Mouse (Mus musculus) layer of hippocampus, postnatal 10 days (tissue): ENCODE measurements around the gene Sowaha. TPM values are rescaled to one million over a fixed set of nuclear protein-coding genes. Genes with fewer than 3 reads are reported as not detected.

Experiments
- DNase-seq, 2 experiments: peaks; one replicate each; pipeline ENCODE4 v3.0.0; 2021; ENCODE audit warnings: low spot score in 2 of 2
- total RNA-seq, 2 experiments: library from RNA; stranded (reverse); gene quantifications; 2 replicates each; pipeline ENCODE4 v1.2.3; 2021

Gene Sowaha
- total RNA-seq, 2 experiments from 2014 or later = 79.9 to 85.1 TPM

DNA sequence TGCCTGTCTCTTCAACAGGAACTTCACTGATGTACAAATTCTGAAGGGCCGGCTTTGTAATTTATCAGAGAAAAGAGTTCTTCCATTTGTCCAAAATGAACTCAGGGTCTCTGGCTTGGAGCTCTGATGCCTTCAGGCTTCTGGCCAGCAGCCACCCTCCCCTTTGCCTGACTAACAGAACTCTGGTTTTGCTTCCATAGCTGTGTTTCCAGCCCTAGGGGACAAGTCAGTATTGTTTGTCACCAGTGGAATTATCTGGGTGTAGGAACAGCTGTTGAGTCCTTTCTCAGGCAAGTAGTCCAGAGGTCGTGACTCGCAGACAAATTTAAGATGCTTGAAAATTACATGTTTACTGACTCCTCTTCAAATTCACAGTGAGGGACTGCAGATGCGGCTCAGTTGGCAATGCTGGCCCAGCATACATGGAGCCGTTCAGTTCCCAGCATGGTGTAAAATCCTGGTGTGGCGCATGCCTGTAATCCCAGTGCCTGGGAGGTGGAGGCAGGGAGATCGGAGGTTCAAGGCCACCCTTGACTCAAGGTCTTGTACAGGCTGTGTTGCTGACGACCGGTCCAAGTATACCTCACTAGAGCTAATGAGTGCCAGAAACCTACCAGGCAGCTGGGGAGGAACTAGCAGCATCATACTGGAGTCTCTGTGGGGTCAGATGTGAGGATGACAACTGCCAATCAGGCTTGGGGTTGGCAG lies 27.2 kb upstream of the Sowaha start:
- DNase-seq = no peak

DNA sequence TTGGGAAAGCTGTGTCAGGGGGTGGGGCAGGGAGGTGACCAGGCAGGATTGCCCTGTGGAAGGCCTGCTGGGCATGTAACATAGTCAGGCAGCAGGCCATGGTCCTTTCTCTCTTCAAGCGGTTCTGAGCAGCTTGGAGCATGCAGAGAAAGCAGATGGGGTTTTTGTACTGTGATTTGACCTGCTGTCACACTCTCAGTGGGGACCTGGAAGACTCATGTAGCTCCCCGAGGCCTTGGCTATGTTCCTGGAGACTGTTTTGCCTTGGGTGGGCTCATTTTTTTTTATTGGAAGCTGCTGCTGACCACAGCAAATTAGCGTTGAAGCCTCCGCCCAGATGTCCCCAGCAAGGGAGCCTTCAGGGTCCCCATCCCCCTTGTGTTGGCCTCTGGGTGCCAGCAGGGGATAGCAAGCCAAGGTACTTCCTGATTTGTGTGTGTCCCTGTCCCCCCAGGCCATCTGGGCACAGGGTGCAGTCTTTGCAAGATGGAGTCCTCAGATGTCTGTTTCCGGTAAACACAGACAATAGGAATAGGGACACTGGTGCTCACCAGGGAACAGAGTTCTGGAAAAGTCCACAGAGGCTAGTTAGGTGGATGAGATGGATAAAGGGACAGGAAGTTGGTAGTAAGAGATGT lies 25.1 kb upstream of the Sowaha start:
- DNase-seq = peak in 1 of 2 experiments; percentile 41

DNA sequence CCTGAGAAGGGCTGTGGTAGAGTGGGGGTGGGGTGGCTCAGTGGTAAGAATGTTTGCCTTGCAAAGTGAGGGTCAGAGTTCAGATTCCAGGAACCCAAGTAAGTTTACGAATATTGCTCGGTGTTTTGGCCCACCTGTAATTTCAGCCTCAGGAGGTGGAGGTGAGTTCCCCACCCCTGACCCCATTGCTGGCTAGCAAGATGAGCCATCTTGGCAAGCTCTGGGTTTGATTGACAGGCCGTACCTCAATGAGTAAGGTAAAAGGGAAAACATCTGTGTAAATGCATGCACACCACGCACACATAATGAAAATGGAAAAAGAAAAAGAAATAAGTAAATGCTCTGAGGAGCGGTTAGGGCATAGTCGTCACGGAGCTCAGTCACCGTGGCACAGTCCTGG lies 24.3 kb upstream of the Sowaha start:
- DNase-seq = no peak

DNA sequence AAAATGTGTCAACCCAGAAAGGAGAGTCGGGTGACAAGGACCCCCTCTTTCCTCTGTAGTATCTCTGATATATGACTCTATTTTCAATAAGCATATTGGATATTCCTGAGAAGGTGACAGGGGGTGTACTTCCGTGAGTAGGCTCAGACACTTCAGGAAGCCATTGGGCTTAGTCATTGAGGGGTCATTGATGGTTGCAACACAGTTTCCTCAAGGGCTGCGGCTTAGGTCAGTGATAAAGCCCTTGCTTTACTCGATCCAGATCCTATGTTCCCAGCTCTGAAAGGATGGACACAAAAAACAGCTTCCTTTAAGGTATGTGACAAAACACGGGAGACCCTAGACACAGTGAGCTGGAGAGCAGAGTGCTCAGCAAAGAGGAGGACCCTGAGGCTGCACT lies 23.7 kb upstream of the Sowaha start:
- no peak for DNase-seq

DNA sequence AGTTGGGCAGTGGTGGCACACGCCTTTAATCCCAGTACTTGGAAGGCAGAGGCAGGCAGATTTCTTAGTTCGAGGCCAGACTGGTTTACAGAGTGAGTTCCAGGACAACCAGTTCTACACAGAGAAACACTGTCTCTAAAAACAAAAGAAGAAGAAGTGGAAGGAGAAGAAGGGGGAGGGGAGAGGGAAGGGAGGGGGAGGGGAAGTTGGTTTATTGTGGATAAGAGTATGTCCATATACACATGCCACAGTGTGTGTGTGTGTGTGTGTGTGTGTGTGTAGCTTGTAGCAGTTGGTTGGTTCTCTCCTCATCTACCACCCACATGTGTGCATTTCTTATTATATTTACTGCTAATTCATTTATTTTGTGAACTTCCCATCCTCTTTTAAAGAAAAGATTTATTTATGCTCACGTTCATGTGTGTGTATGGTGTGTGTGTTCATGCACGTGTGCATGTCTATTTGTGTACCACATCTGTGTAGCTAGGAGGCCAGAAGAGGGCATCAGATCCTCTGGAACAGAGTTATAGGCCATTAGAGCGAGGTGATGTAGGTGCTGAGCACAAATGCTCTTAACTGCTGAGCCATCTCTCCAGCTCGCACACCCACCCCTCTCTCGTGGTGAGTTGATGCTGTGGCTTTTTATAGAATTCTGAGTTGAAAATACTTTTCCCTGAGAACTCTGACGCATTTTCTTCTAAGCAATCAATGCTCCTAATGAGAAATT lies 22.1 kb upstream of the Sowaha start:
- DNase-seq = no peak

DNA sequence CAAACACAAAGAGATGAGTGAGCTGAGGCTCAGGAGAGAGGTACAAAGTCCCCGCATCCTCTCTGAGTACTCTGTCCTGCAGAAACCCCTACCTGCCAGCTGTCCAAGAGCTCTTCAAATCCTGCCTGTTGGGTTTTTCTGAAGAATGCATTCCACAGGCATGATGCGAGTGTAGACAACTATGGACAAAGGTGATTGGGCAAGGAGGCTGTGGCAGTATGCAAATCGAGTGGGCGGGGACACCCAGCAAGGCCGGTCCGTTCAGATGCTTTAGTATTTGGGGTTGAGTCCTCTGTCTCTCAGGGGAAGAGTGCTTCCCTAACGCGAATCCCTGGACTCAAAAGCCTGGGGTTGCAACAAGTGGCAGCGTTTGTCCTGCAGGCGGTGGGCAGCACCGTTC lies 20.5 kb upstream of the Sowaha start:
- no peak for DNase-seq

DNA sequence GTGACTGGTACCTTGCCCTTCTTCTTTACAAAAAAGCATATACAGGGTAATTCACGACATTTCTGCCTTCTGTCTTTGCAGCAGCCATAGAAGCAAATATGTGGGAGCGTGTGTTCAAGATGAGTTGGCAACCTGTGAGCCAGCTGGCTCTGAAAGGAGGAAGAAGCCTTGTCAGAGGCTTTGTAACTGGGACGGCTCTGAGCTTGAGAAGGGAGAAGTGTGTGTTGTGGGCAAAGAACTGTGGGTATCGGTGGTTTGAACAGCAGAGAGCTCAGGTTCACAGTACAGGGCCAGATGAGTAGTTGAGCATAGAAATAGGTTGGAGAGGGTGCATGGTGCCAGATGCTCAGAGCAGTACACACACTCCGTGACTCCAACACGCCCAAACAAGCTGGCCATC lies 16.9 kb upstream of the Sowaha start:
- no peak for DNase-seq

DNA sequence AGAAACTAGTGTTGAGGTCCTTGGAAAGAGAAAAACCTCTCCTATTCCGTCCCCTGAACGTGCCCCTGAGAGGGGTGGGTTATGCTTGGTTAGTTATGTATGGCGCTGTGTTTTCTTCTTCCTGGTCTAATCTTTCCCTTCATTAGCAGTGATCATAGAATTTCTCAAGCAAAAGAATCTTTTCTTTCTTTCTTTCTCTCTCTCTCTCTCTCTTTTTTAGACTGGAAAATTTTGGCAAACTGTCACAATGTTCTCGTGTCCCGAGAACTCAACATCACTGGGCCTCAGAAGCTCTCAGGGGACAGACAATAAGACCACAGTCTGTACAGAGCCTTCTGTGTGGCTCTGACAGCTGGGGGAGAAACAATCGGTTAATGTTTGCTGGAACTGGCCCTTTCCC lies 15.3 kb upstream of the Sowaha start:
- DNase-seq = no peak

DNA sequence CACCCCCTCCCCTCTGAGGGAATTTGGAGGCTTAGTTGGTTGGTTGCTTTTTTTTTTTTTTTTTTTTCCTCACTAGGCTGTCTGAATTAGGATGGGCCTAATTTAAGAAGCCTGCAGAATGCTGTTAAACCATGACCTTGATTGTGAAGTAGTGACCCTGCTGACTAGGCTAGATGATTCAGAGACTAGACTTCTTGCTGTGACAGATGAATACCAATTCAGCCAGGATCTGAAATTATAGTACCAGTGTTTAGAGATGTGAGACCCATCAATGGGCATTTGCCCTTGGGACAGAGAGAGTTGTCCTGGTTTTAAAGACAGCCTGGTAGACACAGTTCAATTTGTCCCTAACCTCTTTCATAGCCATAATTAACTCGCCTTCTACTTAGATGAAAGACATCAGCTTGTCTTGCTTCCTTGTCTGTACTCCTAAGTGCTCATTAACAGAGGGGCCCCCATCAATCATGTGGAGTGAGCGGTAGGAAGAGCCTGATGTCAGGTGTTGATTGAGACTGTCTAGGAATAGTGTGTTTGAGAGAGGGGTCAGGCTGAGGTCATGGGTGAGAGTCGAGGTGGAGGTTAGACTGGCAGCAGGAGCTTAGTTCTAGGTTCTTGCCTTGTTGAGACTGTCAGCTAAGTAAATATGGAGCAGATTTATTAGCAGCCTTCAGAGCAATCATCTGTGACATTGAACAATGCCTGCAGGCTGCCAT lies 13.3 kb upstream of the Sowaha start:
- DNase-seq = no peak

DNA sequence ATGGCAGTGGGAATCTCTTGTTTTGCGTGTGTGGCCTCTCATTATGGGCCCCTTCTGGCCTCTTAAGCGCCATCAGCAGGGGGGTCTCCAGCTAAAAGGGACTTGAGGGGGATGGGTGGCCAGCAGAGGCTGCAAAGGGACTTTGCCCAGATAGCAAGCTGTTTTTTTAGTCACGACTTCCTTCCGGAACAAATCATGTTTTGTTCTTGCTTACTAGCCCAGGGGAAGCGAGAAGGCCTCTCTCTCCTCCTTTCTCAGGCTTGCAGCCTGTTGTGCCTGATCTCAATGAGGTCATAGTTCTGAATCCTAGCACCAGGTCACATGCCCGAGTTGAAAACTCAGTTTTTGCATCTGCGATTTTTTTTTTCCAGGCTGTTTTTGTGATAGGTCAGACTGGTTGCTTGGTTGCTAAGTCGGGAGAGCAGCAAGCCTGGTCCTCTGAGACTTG lies 11.9 kb upstream of the Sowaha start:
- DNase-seq = no peak

DNA sequence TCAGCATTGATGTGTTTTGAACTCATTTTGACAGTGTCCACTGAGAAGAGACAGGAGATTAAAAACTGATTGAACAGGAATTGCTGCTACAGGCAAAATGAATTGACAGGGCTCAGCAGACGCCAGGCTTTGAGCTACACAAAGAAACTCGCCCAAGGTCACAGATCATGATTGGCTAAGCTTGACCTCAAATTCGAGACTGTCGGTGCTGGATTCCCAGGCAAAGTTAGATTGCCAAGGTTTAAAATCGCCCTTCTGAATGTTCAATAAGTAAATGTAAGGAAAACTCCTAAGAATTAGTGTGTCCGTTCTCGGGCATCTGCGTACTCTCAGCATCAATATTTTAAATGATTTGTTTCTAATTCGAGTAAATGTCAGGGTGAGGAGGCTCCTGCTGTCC lies 9.3 kb upstream of the Sowaha start:
- DNase-seq = no peak

DNA sequence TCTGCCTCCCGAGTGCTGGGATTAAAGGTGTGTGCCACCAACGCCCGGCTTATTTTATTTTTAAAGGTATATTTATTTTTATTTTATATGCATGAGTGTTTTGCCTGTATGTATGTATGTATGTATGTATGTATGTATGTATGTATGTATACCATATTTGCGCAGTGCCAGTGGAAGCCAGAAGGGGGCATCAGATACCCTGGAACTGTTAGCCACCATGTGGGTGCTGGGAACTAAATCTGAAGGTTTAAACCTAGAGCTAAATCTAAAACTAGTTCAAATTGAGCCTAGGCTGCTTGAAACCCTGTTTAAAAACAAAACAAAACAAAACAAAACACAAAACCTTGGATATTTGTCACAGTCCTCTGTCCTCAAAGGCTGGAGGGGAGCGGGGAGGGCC lies 8.9 kb upstream of the Sowaha start:
- DNase-seq = no peak

DNA sequence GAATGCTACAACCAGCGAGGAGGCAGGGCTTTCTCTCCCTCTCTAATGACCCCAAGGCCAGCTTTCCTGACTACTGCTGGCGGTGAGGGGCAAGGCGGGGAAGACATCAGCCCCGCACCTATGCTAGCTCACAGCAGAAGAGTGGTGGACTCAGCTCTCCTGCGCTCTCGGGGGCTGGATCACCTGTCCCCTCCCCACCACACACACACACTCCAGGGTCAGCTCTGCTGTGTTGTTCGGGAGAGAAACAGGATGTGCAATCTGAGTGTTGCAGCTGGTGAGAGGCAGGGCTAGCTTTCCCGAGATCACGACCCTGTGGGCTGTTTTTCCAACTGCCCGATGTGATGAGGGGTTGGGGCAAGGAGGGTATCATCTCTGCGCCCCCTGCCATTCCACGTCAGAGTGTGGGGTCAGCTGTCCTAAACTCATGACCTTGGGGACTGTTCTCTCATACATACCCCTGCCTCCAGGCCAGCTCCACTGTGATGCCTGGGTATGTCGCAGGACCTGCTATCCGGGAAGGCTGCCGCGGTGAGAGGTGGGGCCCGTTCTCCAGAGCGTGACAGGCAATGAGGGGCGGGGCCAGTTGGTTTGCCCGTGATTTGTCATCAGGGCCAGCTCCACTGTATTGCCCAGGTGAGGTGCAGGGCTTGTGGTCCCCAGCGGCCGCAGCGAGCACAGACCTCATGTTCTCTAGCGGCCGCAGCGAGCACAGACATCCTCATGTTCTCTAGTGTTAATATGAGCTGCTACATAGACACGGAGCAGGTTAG lies 6.9 kb upstream of the Sowaha start:
- DNase-seq = no peak

DNA sequence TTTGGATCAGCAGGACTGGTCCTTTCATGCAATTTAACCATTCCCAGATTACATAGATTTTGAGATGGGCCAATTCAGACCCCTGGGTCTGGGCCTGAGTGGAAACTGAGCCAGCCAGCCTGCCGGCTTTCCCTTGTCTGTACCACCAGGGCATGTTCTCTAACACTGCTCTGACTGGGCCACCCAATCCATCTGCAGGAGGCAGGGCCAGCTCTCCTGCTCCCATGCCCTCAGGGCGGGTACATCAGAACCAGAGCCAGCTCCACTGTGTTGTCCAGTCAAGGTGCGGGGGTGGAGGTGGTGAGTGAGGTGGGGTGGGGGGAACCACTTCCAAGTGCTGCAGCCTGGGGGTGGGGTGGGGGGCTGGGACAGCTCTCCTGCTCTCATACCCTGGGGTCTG lies 6.3 kb upstream of the Sowaha start:
- DNase-seq = no peak

DNA sequence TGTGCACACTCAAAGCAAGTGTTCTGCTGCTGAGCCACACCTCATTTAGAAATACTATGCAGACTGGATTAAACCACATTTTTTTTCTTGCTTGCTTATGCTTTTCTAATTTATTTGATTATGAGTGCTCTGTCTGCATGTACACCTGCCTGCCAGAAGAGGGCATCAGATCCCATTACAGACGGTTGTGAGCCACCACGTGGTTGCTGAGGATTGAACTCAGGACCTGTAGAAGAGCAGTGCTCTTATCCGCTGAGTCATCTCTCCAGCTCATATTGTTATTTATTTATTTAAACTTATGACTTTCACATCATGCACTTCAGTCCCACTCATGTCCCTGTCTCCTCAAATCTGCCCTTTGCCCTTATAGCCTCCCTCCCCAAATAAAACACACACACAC lies 5.6 kb upstream of the Sowaha start:
- no peak for DNase-seq

DNA sequence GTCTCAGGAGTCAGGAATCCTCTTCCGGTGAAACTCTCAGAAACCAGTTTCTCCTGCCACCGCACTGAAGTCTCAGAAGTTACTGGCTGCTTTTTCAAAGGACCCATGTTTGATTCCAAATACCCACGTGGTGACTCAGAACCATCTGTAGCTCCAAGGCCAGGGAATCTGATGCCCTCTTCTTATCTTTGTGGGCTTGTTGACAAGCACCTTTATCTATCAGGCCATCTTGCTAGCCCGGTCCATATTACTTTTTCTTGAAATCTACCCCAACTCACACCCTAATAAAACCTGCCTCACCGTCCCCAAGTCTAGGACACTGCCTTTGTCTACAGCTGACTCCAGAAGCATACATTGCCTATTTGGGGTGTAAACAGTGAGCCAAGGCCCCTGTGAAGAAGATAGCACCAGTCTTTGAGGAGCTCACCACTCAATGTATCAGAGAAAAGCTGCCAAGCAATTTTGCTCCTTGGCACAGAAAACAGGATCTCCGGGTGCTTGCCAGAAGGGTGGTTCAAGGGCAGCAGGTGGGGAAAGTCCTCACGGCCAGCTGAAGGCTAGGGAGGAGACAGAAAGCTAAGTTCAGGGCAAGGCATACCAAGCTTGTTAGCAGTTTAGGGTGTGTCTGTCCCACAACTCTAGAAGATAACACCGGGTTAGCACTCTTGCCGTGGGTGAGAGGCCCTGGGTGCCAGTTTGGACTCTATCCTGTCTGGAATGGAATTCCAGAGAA lies 3.3 kb upstream of the Sowaha start:
- DNase-seq = no peak

DNA sequence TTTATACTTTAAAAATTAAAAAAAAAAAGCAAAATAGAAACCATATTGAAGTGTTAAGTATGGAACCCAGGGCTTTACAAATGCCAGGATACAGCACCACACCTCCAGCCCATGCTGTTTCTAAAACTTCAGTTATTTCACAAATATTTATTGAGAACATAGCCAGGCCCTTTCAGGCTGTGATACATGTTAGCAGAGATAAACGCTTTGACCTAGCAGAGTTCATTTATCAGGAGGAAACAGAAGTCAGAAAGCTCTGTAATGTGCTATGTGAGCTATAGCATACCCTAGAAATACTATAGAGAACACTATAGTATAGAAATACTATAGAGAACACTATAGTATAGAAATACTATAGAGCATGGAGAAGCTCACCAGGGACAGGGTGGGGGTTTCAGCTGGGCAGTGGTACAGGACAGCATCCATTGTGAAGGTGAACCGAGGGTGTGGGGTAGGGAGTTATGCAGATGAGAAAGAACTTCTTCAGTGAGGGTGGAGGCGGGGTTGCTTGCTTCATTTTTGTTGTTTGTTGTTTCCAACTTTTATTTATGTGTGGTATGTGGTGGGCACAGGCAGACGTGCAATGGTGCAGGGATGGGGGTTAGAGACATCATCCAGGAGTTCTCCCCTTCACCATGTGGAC lies 1.1 kb upstream of the Sowaha start:
- no peak for DNase-seq

DNA sequence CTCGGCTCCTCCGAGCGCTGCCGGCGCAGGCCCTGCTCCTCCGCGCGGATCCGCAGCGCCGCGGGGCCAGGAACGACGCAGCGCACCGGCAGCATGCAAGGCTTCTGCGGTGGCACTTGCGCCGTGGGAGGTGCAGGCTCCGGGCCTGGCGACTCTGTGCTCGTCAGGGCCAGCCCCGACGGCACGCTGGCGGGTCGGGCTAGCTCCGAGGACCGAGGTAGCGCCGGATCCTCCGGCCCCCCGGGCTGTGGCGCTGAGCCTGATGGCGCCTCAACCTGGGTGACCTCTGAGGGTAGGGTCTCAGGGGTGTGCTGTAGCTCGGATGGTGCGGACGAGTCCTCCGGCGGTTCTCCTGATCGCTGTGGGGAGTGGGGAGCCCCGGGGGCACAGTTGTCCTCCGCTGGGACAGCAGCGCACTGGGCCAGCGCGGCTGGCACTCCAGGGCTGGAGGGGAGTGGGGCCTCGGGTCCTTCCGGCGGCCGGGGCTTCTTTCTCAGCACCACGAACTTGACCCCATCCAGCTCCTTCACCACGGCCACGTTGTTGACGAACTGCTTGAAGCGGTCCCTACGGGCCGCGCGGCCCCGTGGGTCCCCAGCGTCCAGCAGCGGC lies 797 bp downstream of the Sowaha start:
- DNase-seq = peak in 1 of 2 experiments; percentile 42

DNA sequence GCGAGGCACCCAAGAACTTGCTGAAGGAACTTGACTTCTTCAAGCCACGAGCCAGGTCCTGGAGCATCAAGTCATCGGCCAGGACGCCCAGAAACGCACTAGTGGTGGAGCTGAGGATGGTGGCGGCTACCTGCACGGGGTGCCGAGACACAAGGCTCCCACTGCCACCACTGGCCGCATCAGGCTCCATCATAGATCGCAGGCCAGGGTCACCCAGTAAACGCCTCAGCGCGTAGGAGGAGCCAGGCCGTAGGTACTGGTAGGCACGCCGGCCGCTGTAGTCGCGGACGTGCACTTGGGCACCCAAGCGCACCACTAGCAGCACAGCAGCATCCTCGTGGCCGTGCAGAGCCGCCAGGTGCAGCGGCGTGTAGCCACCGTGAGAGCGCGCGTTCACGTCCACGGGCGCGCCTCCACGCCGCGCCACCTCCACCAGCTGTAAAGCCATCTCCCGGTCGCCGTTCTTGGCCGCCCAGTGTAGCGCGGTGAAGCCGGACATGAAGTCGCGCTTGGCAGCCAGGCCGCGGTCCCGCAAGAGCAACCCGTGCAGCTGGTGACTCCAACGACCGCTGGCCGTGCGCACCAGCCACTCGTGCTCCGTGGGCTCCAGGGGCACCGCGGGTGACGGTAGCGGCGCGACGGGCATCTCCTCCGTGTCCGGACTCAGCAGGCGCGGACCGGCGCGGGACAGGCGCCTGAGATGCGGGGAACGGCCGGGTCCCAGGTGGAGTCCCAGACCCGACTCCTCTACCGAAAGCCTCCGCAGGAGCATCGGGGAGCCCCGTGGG lies 1.5 kb downstream of the Sowaha start:
- peak in 1 of 2 experiments; percentile 40 for DNase-seq
